In genomic region chr2:132143943-132144927, GRCm38 (mm10) we compare ENCODE assay signal across 8 mouse cellular contexts. TPM values are rescaled to one million over a fixed set of nuclear protein-coding genes. Genes with fewer than 3 reads are reported as not detected.
DNase-seq lines count a peak whose midpoint lies in the region; ATAC-seq lines count a peak whose summit lies in the region.

No protein-coding gene starts in this region.

- peak overlapping the region; percentile 94 for H3K4me2 ChIP-seq in embryonic facial prominence, embryonic 14.5 days (ENCODE audit: low read depth, low read length)
- H3K4me2 ChIP-seq in hindbrain, embryonic 15.5 days = peak overlapping the region; percentile 90
- peak overlapping the region; percentile 98 for H3K4me2 ChIP-seq in stomach, embryonic 15.5 days

- peaks cover 9% of the 10 kb centered on the region for H3K27me3 ChIP-seq in embryonic facial prominence, embryonic 14.5 days (replicated peaks; ENCODE audit: control insufficient read depth, insufficient read depth, low read length)
- H3K27me3 ChIP-seq in hindbrain, embryonic 15.5 days = no peaks in the 10 kb centered on the region
- no peaks in the 10 kb centered on the region for H3K27me3 ChIP-seq in stomach, embryonic 15.5 days (replicated peaks)

- H3K9me3 ChIP-seq in embryonic facial prominence, embryonic 14.5 days (ENCODE audit: control insufficient read depth, low read length) = no peaks in the 10 kb centered on the region
- no peaks in the 10 kb centered on the region for H3K9me3 ChIP-seq in hindbrain, embryonic 15.5 days
- H3K9me3 ChIP-seq in stomach, embryonic 15.5 days = no peaks in the 10 kb centered on the region

- H3K4me3 ChIP-seq in embryonic facial prominence, embryonic 14.5 days (ENCODE audit: low read depth, low read length) = peak overlapping the region; percentile 83
- peak overlapping the region; percentile 98 for H3K4me3 ChIP-seq in hindbrain, embryonic 15.5 days
- H3K4me3 ChIP-seq in stomach, embryonic 15.5 days (replicated peaks) = peak overlapping the region; percentile 94

- H3K4me1 ChIP-seq in embryonic facial prominence, embryonic 14.5 days (ENCODE audit: control insufficient read depth, insufficient read depth, low read length) = no peaks in the 10 kb centered on the region; the same call in 1 of the 2 replicates
- H3K4me1 ChIP-seq in hindbrain, embryonic 15.5 days (replicated peaks) = peaks cover 26% of the 10 kb centered on the region
- H3K4me1 ChIP-seq in stomach, embryonic 15.5 days = peaks cover 6% of the 10 kb centered on the region

- peak; percentile 7 for ATAC-seq in activated CD4-positive, CD25-positive, alpha-beta regulatory T cell, adult 4 months
- ATAC-seq in embryonic facial prominence, embryonic 14.5 days (ENCODE audit: low read depth) = no peak; the same call in 1 of the 2 replicates
- ATAC-seq in hindbrain, embryonic 15.5 days (ENCODE audit: low FRiP score, low read depth) = 0 out of 2 replicates have a peak, but pooled peaks have one; percentile 17
- no peak for ATAC-seq in stomach, embryonic 15.5 days (ENCODE audit: insufficient read depth, low FRiP score, low read depth)
- no peak for ATAC-seq in erythroid progenitor cell, adult 5-6 weeks (replicated peaks; ENCODE audit: low FRiP score, poor library complexity, severe bottlenecking)

- 6% methylated on average over 28 of the region's 66 CpGs for WGBS in embryonic facial prominence, embryonic 14.5 days
- 1% methylated on average over 51 of the region's 66 CpGs for WGBS in hindbrain, embryonic 15.5 days
- 4% methylated on average over 63 of the region's 66 CpGs for WGBS in stomach, embryonic 15.5 days

- DNase-seq in left cerebral cortex, postnatal 36 days (ENCODE audit: low spot score in 2 of 2) = peak; percentile 45 to 49
- no peak for DNase-seq in left cerebral cortex, adult 8-10 months (ENCODE audit: low spot score in 2 of 2)
- DNase-seq in embryonic facial prominence, embryonic 14.5 days (ENCODE audit: low spot score) = no peak
- DNase-seq in lung, postnatal 10 days = peak; percentile 28

- H3K36me3 ChIP-seq in embryonic facial prominence, embryonic 14.5 days (ENCODE audit: control insufficient read depth, insufficient read depth, low read length) = 0 out of 2 replicates have a peak, but pooled peaks cover 5% of the 10 kb centered on the region
- no peaks in the 10 kb centered on the region for H3K36me3 ChIP-seq in hindbrain, embryonic 15.5 days
- H3K36me3 ChIP-seq in stomach, embryonic 15.5 days = no peaks in the 10 kb centered on the region

- peak overlapping the region; percentile 77 for H3K9ac ChIP-seq in embryonic facial prominence, embryonic 14.5 days (ENCODE audit: low read depth, low read length)
- peak overlapping the region; percentile 94 for H3K9ac ChIP-seq in hindbrain, embryonic 15.5 days
- H3K9ac ChIP-seq in stomach, embryonic 15.5 days = peak overlapping the region; percentile 82

- H3K27ac ChIP-seq in embryonic facial prominence, embryonic 14.5 days (replicated peaks; ENCODE audit: low read depth, low read length) = no peak overlapping the region; the same call in 1 of the 2 replicates
- peak overlapping the region; percentile 88 for H3K27ac ChIP-seq in hindbrain, embryonic 15.5 days (replicated peaks)
- 0 out of 2 replicates have a peak overlapping the region, but pooled peaks have one; percentile 35 for H3K27ac ChIP-seq in stomach, embryonic 15.5 days

- intact Hi-C loops in left cerebral cortex, postnatal 36 days (cut with DNase I) = loop anchor here (5.0 kb wide), 1 partner anchor 78 kb away; no protein-coding TSS in a partner anchor

RNA-seq across cellular contexts. Expression of gene Slc23a2, which starts 0.7 kb away (rescaled TPM):
- total RNA-seq in left cerebral cortex, postnatal 36 days (2021) = 100 to 1,000 TPM; 150 to 153 TPM
- 100 to 1,000 TPM; 146 to 160 (median 153) TPM for total RNA-seq in left cerebral cortex, adult 8-10 months (2022)
- 10 to 100 TPM in 1 of 2 experiments, 1 to 10 TPM in 1; 9.8 to 11.1 TPM for polyA plus RNA-seq in activated CD4-positive, CD25-positive, alpha-beta regulatory T cell, adult 4 months (2017; shearing (Covaris generic))
- polyA plus RNA-seq in embryonic facial prominence, embryonic 14.5 days (2014; fragmentation: Nextera tagmentation; extraction: Ambion mirVana) = 18.3 and 18.5 TPM in 2 replicates
- polyA plus RNA-seq in hindbrain, embryonic 15.5 days (2015; fragmentation: Nextera tagmentation; extraction: Ambion mirVana) = 33.8 and 36.3 TPM in 2 replicates
- 10.0 and 11.3 TPM in 2 replicates for polyA plus RNA-seq in stomach, embryonic 15.5 days (2015; fragmentation: Nextera tagmentation; extraction: Ambion mirVana)
- 2.9 and 8.3 TPM in 2 replicates for total RNA-seq in erythroid progenitor cell, adult 5-6 weeks (2015; ENCODE audit: low replicate concordance)
- total RNA-seq in erythroid progenitor cell, adult 5-6 weeks (2017; ENCODE audit: low replicate concordance) = 0.53 and 14.8 TPM in 2 replicates

Comparison
In these comparisons a context has a peak if more than half of its experiments do, and no peak if none do; other contexts are left out.
1. DNase-seq: peak in left cerebral cortex, postnatal 36 days (2 of 2) and lung, postnatal 10 days (single experiment); none in left cerebral cortex, adult 8-10 months (0 of 2) and embryonic facial prominence, embryonic 14.5 days (single experiment).
2. ATAC-seq: peak in activated CD4-positive, CD25-positive, alpha-beta regulatory T cell, adult 4 months (single experiment) and hindbrain, embryonic 15.5 days (single experiment); none in embryonic facial prominence, embryonic 14.5 days (single experiment), stomach, embryonic 15.5 days (single experiment) and erythroid progenitor cell, adult 5-6 weeks (single experiment).
3. Peak in every context shown above with its lines, with median percentiles within 50 percentile points of each other: H3K4me2 ChIP-seq, H3K4me3 ChIP-seq and H3K9ac ChIP-seq.